Mouse (Mus musculus) E14TG2a.4 (cell line): Measurements from ENCODE around the gene Olfr430.

Experiments
- H3K27me3 ChIP-seq: 2 replicates; pipeline ENCODE4 v1.6.1; 2014; ENCODE audit warnings: low read length, control low read depth; ENCODE audit not compliant: insufficient read depth
- H3K36me3 ChIP-seq: 2 replicates; pipeline ENCODE4 v1.6.1; 2014; ENCODE audit warnings: low read length, control low read depth; ENCODE audit not compliant: insufficient read depth
- H3K4me1 ChIP-seq: replicated peaks from 2 replicates; pipeline ENCODE4 v1.6.1; 2014; ENCODE audit warnings: low read depth, low read length, control low read depth
- H3K4me3 ChIP-seq: replicated peaks from 2 replicates; pipeline ENCODE4 v1.5.1; 2014; ENCODE audit warnings: mild to moderate bottlenecking, low read length
- H3K9me3 ChIP-seq: 2 replicates; pipeline ENCODE4 v1.6.1; 2014; ENCODE audit warnings: low read length, control low read depth
- CTCF ChIP-seq: conservative IDR thresholded peaks from 2 replicates; pipeline ENCODE4 v1.5.1; 2014; ENCODE audit warnings: low read length
- NANOG ChIP-seq: IDR thresholded peaks from 2 replicates; pipeline ENCODE4 v1.6.1; 2014; ENCODE audit warnings: borderline replicate concordance, low read length, mixed read lengths
- POU5F1 ChIP-seq: IDR thresholded peaks from 2 replicates; pipeline ENCODE4 v1.6.1; 2014; ENCODE audit warnings: low read length, borderline replicate concordance

Gene Olfr430

GRCm38 (mm10) chr1:174050532-174050931 is 15.9 kb upstream of the Olfr430 start:
- no peak for TF ChIP-seq CTCF
- TF ChIP-seq NANOG: no peak
- no peak for TF ChIP-seq POU5F1
- no peak overlapping the region for H3K4me3 ChIP-seq
- no peaks in the 10 kb centered on the region for H3K9me3 ChIP-seq
- H3K4me1 ChIP-seq: no peaks in the 10 kb centered on the region
- no peaks in the 10 kb centered on the region for H3K36me3 ChIP-seq
- no peaks in the 10 kb centered on the region for H3K27me3 ChIP-seq

GRCm38 (mm10) chr1:174051515-174051914 is 14.9 kb upstream of the Olfr430 start:
- Histone ChIP-seq H3K9me3 (no peaks in the 10 kb centered on the region), H3K4me3 (no peak overlapping the region), H3K4me1 (no peaks in the 10 kb centered on the region), H3K36me3 (no peaks in the 10 kb centered on the region), H3K27me3 (no peaks in the 10 kb centered on the region)
- TF ChIP-seq CTCF (no peak), NANOG (no peak), POU5F1 (no peak)

GRCm38 (mm10) chr1:174051931-174052536 is 14.4 kb upstream of the Olfr430 start:
- no peaks in the 10 kb centered on the region for H3K36me3 ChIP-seq
- H3K9me3 ChIP-seq: no peaks in the 10 kb centered on the region
- TF ChIP-seq NANOG (no peak), POU5F1 (no peak), CTCF (no peak)
- no peaks in the 10 kb centered on the region for H3K27me3 ChIP-seq
- H3K4me3 ChIP-seq: no peak overlapping the region
- H3K4me1 ChIP-seq: no peaks in the 10 kb centered on the region

DNA sequence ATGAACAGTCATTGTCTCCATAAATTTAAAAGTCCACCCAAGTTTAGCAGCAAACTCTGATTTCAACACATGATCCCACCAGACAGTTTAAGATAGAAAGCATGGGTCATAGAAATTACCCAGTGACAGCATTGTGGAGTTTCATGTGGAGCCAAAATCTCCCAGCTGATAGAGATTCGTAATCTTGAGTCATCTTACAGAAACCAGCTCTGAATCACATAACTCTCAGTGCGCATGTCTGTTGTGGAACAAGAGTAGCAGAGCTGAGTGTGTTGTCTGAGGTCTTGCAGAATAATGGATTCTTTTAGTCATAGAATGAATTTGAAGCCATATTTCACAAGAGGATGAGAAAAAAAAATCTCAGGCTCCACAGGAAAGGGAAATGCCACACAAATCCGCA is 13.4 kb upstream of the Olfr430 start:
- no peaks in the 10 kb centered on the region for H3K9me3 ChIP-seq
- H3K4me3 ChIP-seq: no peak overlapping the region
- H3K27me3 ChIP-seq: no peaks in the 10 kb centered on the region
- no peaks in the 10 kb centered on the region for H3K4me1 ChIP-seq
- TF ChIP-seq NANOG (no peak), CTCF (no peak), POU5F1 (no peak)
- no peaks in the 10 kb centered on the region for H3K36me3 ChIP-seq

GRCm38 (mm10) chr1:174055248-174055647 is 11.2 kb upstream of the Olfr430 start:
- TF ChIP-seq NANOG (no peak), POU5F1 (no peak), CTCF (no peak)
- no peaks in the 10 kb centered on the region for H3K4me1 ChIP-seq
- H3K36me3 ChIP-seq: no peaks in the 10 kb centered on the region
- no peaks in the 10 kb centered on the region for H3K27me3 ChIP-seq
- H3K4me3 ChIP-seq: no peak overlapping the region
- H3K9me3 ChIP-seq: no peaks in the 10 kb centered on the region

GRCm38 (mm10) chr1:174084031-174084430 is 17.6 kb downstream of the Olfr430 start, which contains the start of gene Olfr429:
Gene Olfr429, plus strand, starts transcription at chr1:174084331.
- H3K9me3 ChIP-seq: peaks cover 2% of the 10 kb centered on the region; the same call in 1 of the 2 replicates
- no peak within 1 kb of the TSS for H3K4me3 ChIP-seq
- no peak for TF ChIP-seq CTCF
- no peak for TF ChIP-seq NANOG
- TF ChIP-seq POU5F1: no peak
- H3K4me1 ChIP-seq: no peaks in the 10 kb centered on the region
- no peaks in the 10 kb centered on the region for H3K36me3 ChIP-seq
- no peaks in the 10 kb centered on the region for H3K27me3 ChIP-seq

- Histone ChIP-seq H3K4me3 (no peak within 1 kb of the TSS), H3K9me3 (peaks cover 12% of the 10 kb centered on the region), H3K4me1 (no peaks in the 10 kb centered on the region), H3K27me3 (no peaks in the 10 kb centered on the region), H3K36me3 (no peaks in the 10 kb centered on the region)
- no peak for TF ChIP-seq POU5F1
- TF ChIP-seq CTCF: no peak
- TF ChIP-seq NANOG: no peak
These were observed 30.2 kb downstream of the Olfr430 start, which contains the start of gene Olfr427 for GRCm38 (mm10) chr1:174096591-174096990. Gene Olfr427, plus strand, starts transcription at chr1:174096891.

GRCm38 (mm10) chr1:174103735-174104134 is 37.3 kb downstream of the Olfr430 start:
- Histone ChIP-seq H3K9me3 (no peaks in the 10 kb centered on the region), H3K36me3 (no peaks in the 10 kb centered on the region), H3K27me3 (no peaks in the 10 kb centered on the region), H3K4me3 (no peak overlapping the region), H3K4me1 (no peaks in the 10 kb centered on the region)
- TF ChIP-seq CTCF (peak; percentile 21; the same call in 1 of the 2 replicates), POU5F1 (no peak)

GRCm38 (mm10) chr1:174121062-174121461 is 54.7 kb downstream of the Olfr430 start, which contains the start of gene Olfr231:
Gene Olfr231, minus strand, starts transcription at chr1:174121162.
- TF ChIP-seq POU5F1: no peak
- no peak for TF ChIP-seq CTCF
- TF ChIP-seq NANOG: no peak
- H3K4me3 ChIP-seq: no peak within 1 kb of the TSS

More at GRCm38 (mm10) chr1:174121062-174121461, 54.7 kb downstream of the Olfr430 start, which contains the start of gene Olfr231:
- no peaks in the 10 kb centered on the region for H3K36me3 ChIP-seq
- no peaks in the 10 kb centered on the region for H3K27me3 ChIP-seq
- H3K9me3 ChIP-seq: no peaks in the 10 kb centered on the region
- no peaks in the 10 kb centered on the region for H3K4me1 ChIP-seq
